Mouse (Mus musculus): ENCODE results near the gene Olfr320.
"Not testable (repeated sequence)": the region's sequence is repeated elsewhere in the genome, so short reads cannot be mapped to it uniquely, and the experiment has no call there.

The Olfr320 gene

DNA sequence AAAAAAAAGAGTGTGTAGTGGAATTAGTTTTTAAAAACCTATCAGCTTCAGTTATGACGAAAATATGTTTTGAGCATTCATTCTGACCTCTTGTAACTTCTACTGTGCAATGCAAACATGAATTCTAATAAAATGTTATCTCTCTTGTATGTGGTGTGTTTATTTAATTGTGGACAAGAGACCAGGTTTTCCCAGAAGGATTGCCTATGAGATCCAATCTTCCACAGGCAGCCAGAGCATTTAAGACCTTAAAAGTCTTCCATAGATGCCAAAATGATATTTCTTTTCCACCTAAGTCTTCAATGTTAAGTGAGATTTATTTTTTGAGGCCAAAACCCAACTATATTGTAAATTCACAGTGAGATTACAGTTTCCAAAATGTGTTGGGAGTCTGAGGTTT, at the start of gene Olfr320:
Gene Olfr320 (plus strand): TSS at position 301 of the 400 bp plus-strand sequence.
- no peak for DNase-seq (ENCODE audit: extremely low read depth, low read depth)

DNA sequence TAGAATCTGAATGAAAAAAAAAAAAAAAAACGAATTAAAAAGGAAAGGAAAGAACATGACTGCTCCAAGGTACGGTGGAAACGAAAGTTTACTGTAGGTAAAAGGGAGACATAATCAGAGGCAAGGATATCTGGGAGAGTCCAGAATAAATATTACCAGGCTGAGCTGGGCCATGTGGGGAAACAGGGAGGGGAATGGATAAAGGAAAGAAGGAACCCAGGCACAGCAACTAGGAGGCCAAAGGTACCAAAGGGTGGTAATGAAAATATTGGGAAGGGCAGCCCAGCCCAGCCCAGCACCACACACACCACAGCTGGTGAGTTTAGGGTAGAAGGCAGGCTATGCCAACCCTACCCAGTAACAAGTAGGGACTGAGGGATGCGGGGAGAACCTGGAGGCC, 46.0 kb upstream of the Olfr320 start:
- DNase-seq (ENCODE audit: extremely low read depth, low read depth) = no peak

DNA sequence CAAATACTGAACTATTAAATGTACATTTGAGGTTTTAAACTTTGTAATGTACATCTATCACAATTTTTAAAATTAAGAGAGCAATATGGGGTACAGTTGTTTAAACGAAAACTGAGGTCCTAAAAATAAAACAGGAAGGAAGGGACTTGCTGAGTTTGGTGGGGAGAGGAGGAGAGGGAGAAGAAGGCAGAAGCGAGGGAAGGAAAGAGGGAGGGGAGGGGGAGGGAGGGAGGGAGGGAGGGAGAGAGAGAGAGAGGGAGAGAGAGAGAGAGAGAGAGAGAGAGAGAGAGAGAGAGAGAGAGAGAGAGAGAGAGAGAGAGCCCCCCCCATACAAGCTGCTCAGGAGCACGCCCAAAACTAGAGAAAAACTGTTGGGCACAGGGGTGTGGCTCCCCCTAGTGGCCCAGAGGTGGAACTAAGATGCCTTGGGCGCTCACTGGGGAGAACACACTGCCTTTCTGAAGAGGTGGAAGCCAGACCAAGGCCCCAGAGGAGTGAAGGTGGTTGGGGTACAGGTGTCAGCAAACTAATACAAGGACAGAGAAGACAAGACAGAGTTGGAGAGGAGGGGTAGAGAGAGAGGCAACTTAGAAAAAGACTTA, 44.4 kb upstream of the Olfr320 start:
- peak; percentile 47 for DNase-seq (ENCODE audit: extremely low read depth, low read depth)

DNA sequence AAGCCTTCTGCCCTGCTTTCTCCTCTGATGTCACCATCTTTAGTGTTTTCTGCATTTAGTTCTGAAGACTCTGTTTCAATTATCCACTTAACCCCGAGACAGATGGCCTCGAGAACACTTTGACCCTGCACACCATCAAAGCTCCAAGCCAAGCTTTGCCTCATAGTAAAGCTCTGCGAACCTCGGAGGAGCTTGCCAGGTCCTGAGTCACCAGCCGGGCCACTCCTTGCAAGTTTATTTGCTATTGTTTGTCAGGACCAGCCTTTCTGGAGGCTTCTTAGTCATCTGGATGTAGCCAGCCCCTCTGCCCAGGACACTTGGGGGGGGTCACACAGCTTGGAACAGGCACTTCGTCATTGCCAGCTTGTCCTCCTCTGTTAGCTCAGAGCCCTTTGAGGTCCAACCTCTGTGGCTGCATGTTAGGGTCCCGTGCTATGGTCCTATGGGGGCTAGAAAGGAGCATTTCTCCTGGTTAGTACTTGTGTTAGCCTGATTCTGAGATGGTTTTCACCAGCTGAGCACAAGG, 42.7 kb upstream of the Olfr320 start:
- DNase-seq (ENCODE audit: extremely low read depth, low read depth) = no peak

DNA sequence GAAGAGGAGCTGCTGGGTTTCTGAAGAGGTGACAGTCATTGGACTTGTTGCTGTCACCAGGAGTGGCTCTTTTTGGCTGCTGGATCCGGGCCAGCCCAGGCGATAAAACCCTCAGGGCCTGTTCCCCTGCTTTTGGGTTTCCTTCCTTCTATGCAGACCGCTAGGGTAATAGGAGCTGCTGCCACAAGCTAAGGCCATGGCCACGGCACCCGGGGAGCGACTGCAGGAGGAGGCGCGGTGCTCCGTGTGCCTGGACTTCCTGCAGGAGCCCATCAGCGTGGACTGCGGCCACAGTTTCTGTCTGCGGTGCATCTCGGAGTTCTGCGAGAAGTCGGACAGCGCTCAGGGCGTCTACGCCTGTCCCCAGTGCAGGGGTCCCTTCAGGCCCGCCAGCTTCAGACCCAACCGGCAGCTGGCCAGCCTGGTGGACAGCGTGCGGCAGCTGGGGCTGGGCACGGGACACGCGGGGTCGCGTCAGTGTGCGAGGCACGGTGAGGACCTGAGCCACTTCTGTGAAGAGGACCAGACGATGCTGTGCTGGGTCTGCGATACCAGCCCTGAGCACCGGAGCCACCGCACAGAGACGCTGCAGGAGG, 40.5 kb upstream of the Olfr320 start, which contains the start of gene Trim58:
Gene Trim58 (plus strand): TSS at position 194 of the 596 bp plus-strand sequence.
- DNase-seq (ENCODE audit: extremely low read depth, low read depth) = peak; percentile 73

DNA sequence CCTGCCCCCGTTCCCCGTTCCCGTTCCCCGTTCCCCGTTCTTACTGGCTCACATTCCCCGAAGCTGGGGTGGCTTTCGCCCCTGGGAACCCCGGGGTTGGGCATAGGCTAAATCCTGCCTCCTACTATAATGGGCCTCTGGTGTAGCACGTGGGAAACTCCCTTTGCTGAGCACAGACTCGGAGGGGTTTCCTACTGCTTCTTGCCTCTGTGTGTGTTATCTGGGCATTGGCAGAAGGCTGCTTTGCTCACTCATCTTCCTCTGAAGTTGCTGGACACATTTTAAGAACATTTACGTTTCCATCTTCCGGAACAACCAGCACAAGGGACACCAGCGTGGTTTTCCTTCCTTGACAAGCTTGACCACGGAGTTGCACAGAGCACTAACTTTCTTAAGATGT, 39.8 kb upstream of the Olfr320 start:
- peak; percentile 75 for DNase-seq (ENCODE audit: extremely low read depth, low read depth)

DNA sequence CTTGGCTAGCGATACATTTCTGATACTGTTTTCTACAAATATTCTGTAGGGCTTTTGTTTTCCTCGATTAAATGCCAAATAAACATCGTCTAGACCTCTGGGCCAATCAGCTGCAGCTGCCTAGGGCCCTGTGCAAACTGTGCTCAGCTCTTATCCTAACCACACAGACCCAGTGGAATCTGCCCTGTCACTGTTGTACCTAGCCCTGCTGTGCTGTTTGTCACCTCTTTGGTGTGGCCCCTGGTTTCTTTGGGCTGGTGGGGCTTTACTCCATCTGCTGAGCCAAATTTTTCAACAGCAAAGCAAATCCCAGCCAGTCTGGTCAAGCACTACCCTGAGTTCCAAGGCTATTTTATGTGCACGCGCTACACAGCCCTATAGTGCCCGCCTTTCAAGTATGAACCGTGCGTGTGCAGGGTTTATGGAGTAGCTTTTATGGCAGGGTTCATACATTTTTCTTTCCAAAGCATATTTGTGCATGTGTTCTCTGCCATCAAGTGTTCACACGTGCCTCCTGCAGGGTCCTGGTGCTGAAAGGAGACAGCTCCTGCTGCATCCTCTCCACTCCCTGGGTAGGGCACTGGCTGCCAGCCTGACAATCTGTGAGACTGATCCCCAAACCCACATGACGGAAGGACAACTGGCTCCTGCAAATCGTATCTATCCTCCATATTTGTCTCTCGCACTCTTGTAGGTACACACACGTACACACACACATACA, 39.1 kb upstream of the Olfr320 start:
- peak; percentile 87 for DNase-seq (ENCODE audit: extremely low read depth, low read depth)

DNA sequence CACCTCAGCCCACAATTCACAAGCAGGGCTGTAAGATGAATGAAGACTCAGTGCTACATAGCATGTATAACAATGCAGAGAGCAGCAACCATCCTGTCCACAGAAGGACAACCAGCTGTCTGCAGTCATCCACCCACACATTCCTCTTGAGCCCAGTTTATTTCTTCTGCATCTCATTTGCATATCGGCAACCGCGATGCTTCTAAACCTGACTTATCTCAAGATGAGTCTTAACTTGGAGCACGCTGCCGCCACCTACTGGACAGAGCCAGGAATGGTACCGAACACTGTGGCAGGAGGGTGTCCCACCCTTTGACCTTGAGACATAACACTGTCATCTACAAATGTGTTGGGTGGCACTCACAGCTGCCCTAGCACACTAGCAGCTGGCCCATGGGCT, 37.5 kb upstream of the Olfr320 start:
- DNase-seq (ENCODE audit: extremely low read depth, low read depth) = peak; percentile 57

DNA sequence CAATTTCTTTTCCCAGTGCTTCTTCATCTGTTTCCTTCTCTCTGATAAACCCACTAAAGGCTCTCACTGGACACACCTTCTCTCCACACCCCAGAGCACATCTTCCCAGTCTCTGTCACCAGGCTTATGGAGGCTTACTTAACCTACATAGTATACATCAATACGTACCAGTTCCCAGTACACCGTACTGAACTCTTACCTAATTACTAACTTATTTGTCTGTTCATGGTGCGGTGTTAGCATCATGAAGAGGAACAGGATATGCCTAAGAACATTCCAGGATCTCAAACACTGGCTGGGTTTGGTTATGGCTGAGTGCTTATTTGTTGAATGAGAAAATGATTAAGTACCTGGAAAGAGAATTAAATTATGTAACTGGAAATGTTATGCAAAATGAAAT, 25.7 kb upstream of the Olfr320 start:
- DNase-seq (ENCODE audit: extremely low read depth, low read depth) = no peak

DNA sequence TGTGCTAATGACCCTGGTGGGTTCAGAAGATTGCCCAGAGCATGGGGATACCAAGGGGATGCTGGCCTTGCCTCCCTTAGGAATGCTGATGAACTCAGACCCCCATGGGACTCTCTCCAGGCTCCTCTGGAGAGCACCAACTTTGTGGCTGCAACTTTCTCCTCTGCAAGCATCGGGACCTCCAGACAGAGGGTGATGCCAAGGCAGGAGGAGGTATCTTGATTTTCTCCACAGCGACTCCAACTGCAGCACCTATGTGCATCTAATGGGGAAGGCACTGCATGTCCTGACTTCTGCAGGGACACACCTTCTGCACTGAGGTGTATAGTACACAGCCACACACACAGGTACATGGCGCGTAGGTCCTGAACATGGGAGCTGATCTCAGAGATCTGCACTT, 22.3 kb upstream of the Olfr320 start, which contains the start of gene Olfr322:
Gene Olfr322 (plus strand): TSS at position 187 of the 400 bp plus-strand sequence.
- DNase-seq (ENCODE audit: extremely low read depth, low read depth) = no peak

DNA sequence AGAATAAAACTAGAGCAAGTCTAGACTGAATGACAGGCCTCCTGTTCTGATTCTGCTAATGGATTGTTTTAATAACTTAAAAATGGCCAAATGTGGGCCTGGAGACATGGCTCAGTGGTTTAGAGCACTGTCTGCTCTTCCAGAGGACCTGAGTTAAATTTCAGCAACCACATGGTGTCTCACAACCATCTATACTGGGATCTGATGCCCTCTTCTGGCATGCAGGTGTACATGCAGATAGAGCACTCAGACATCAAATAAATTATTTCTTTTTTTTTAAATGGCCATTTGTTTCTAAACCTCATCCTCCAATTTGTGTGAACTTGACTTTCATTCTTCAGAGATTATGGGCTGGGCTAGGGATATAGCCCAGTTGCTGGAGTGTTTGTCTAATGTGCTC, 11.6 kb upstream of the Olfr320 start:
- no peak for DNase-seq (ENCODE audit: extremely low read depth, low read depth)

DNA sequence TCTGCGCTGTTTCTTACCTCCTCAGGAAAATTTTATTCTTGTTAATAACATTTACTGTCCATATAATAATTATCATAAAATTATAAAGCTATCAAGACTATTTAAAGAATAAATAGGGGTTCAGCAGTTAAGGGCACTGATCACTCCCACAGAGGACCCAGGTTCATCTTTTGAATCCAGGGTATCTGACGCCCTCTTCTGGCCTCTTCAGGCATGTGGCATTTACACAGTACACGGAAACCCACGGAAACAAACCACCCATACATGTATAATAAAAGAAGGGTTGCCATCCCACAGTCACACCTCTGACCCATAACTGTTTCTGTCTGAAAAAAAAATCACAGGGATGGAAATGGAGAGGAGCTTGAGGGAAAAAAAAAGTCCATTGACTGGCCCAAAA, 9.1 kb upstream of the Olfr320 start:
- DNase-seq (ENCODE audit: extremely low read depth, low read depth) = no peak

DNA sequence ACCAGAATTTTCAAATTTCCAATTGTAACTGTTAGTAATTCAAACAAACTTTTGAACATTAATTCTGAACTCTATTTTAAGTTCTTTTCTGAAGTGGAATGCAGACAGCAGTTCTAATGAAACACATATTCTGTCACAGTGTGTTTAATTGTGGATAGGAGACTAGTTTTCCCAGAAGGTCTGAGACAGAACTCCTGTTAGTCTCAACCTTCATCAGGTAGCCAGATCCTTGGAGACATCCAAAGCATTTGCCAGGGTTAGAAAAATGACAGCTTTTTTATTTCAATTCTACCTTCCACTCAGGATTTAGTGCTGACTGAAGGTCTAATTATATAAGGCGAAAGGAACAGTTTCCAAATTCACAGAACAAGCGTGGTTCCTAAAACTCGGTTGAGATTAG, 18.0 kb downstream of the Olfr320 start, which contains the start of gene Olfr319:
Gene Olfr319 (plus strand): TSS at position 301 of the 400 bp plus-strand sequence.
- DNase-seq (ENCODE audit: extremely low read depth, low read depth) = no peak

DNA sequence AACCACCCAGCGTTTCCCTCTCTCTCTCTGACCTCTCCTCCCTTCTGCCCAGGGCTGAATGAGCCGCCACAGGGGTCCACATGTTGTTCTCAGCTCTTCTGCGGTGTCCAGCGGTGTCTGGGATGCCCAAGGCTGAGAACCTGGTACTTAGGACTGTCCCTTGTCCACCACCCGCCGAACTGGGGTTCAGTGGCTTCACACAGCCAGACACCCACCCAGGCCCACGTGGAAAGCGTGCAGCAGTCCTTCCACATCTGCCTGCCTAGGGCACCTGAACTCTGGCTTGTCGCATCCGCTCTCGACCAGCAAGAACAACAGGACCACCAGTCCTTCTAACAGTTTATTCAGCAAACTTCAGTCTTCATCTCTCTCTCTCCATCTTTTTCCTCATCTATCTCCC, 28.2 kb downstream of the Olfr320 start:
- no peak for DNase-seq (ENCODE audit: extremely low read depth, low read depth)

DNA sequence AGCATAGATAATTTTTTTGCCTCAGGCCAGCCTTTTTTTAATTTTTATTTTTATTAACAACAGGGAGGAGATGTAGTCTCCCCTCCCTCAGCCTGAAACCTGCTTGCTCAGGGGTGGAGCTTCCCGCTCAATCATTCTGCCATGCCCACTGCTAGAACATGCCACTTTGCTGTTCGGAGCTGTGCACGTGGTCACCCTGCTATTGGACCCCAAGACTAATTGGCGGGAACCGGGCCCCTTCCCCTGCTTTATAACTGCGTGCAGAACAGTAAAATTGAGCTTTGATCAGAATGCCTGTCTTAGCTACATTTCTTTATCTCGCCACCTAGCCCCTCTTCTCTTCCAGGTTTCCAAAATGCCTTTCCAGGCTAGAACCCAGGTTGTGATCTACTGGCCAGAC, 36.8 kb downstream of the Olfr320 start:
- DNase-seq (ENCODE audit: extremely low read depth, low read depth) = not testable (repeated sequence)

DNA sequence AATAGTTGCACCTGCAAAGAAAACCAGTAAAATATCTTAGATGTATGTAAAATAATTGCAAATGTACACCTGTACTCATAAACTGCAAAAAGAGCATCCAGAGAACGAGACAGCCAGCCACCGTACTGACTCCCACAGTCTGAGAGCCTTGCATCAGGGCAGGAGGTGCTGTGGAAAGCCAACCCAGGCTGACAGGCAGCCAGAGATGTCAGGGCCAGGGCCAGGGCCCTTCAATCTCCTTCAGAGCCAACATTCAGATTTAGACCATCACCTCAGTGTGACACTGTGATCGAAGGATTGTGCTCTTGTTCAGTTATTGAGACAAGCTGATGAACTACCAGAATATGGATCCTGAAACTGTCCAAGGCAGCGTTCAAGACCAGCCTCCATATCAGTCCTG, 38.8 kb downstream of the Olfr320 start:
- no peak for DNase-seq (ENCODE audit: extremely low read depth, low read depth)

DNA sequence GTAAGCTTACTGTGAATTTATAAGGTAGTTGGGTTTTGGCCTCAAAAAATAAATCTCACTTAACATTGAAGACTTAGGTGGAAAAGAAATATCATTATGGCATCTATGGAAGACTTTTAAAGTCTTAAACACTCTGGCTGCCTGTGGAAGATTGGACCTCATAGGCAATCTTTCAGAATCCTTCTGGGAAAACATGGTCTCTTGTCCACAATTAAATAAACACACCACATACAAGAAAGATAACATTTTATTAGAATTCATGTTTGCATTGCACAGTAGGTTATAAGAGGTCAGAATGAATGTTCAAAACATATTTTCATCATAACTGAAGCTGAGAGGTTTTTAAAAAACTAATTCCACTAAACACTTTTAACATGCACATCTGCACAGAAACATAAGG, 43.0 kb downstream of the Olfr320 start, which contains the start of gene Olfr318:
Gene Olfr318 (minus strand): TSS at position 101 of the 400 bp plus-strand sequence.
- DNase-seq (ENCODE audit: extremely low read depth, low read depth) = no peak

DNA sequence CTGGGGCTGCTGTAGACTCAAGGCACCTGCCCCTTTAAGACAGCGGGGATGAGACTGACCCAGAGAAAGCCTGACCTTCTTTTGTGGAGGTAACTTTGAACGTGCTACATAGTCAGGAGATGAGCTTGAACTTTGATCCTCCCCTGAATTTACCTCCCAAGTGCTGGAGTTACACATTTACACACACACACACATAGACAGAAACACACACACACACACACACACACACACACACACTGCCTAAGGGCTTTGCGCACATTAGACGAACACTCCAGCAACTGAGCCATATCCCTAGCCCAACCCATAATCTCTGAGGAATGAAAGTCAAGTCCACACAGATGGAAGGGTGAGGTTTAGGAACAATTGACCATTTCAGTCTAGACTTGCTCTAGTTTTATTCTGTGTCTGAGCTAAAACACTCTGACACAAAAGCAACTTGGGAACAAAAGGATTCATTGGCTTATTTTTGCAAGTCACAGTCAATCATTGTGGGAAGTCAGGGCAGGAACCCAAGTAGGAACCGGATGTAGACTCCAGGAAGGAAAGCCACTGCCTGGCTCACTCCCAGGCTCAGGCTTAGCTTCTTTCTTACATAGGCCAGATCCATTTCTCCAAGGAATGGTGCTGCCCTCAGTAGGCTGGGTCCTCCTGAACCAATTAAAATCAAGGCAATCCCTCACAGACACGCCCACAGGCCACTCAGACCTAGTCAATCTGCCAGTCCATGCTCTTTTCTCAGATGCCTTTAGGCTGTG, 47.2 kb downstream of the Olfr320 start:
- DNase-seq (ENCODE audit: extremely low read depth, low read depth) = not testable (repeated sequence)

DNA sequence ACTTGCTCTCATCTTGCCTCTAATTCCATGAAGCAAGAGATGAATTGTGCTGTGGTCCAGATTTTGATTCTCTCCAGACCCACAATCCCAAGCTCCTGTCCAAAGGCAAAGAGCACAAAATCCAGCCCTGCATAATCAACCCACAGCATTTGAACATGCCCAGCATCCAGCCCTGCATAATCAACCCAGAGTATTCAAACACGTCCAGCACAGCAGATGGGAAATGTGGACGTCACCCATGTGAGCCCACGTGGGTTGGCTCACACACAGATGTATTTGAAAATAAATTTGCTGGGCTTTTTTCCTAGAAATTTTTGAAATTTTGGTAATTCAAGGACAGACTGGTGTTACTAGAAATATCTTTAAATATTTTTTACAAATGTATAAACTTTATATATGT, 52.5 kb downstream of the Olfr320 start:
- no peak for DNase-seq (ENCODE audit: extremely low read depth, low read depth)

Measured in MEL-GATA-1-ER (cell line).